Mouse (Mus musculus) spleen, adult 2 months (tissue): ENCODE data around the gene Mansc1.

Source experiments
- CTCF ChIP-seq: fragments of 200-500 bp; IDR thresholded peaks from 2 replicates; pipeline ENCODE4 v1.5.1; 2011; ENCODE audit warnings: mild to moderate bottlenecking, inconsistent platforms; ENCODE audit not compliant: insufficient read depth, insufficient read length, insufficient replicate concordance; ENCODE audit errors: extremely low read depth
- POLR2A ChIP-seq: fragments of 200-500 bp; IDR thresholded peaks from 2 replicates; pipeline ENCODE4 v1.6.1; 2011; ENCODE audit warnings: low read depth, low read length, inconsistent platforms

GRCm38 (mm10) chr6:134606540-134606939 is 25.7 kb downstream of the Mansc1 start:
- TF ChIP-seq POLR2A (no peak), CTCF (no peak)
